ENCODE assay signal across 9 mouse cellular contexts in genomic region chr15:91736791-91737533, GRCm38 (mm10).
DNase-seq lines count a peak whose midpoint lies in the region; ATAC-seq and TF ChIP-seq lines count a peak whose summit lies in the region.
"Had no signal": no experiment of that assay in that cellular context is flagged by ENCODE, and none has a peak within 500 bp of the region (broad histone marks: within the 10 kb centered on the region; RNA-seq: fewer than 3 reads in every experiment).

No protein-coding gene starts in this region.

- WGBS in thymus, adult 2 months = 56% methylated on average over 15 of the region's 15 CpGs
- WGBS in neural tube, embryonic 11.5 days = 33% methylated on average over 15 of the region's 15 CpGs

- no peaks in the 10 kb centered on the region for H3K27me3 ChIP-seq in thymus, adult 2 months (ENCODE audit: control insufficient read depth, insufficient read depth, low read length)
- H3K27me3 ChIP-seq in neural tube, embryonic 11.5 days (ENCODE audit: control insufficient read depth, insufficient read depth, low read length) = no peaks in the 10 kb centered on the region
- H3K27me3 ChIP-seq: limb, embryonic 12.5 days had no signal

- ATAC-seq in neural tube, embryonic 11.5 days (ENCODE audit: insufficient read depth, low FRiP score, low TSS enrichment) = no peak
- ATAC-seq in erythroblast, adult 5-6 weeks (replicated peaks; ENCODE audit: low FRiP score, poor library complexity, severe bottlenecking) = no peak

- TF ChIP-seq CTCF in thymus, adult 2 months (IDR thresholded peaks at IDR 0.05; ENCODE audit: borderline replicate concordance, control insufficient read depth, extremely low read depth, insufficient read depth, low read length, poor library complexity) = peak; percentile 56; the same call in 1 of the 2 replicates

- H3K4me1 ChIP-seq in thymus, adult 2 months (replicated peaks; ENCODE audit: control insufficient read depth, insufficient read depth, low read length) = no peaks in the 10 kb centered on the region
- H3K4me1 ChIP-seq in neural tube, embryonic 11.5 days (ENCODE audit: control insufficient read depth, insufficient read depth, low read length) = no peaks in the 10 kb centered on the region
- H3K4me1 ChIP-seq: limb, embryonic 12.5 days had no signal

- intact Hi-C loops in heart, postnatal 25 days (cut with DNase I) = no loop called here

- no peak overlapping the region for H3K9ac ChIP-seq in neural tube, embryonic 11.5 days (ENCODE audit: low read length)
- H3K9ac ChIP-seq: limb, embryonic 12.5 days had no signal

- H3K4me2 ChIP-seq in neural tube, embryonic 11.5 days (ENCODE audit: low read depth) = no peak overlapping the region
- H3K4me2 ChIP-seq: limb, embryonic 12.5 days had no signal

- H3K27ac ChIP-seq in thymus, adult 2 months (ENCODE audit: control insufficient read depth, insufficient read depth, low read length) = no peak overlapping the region
- H3K27ac ChIP-seq in neural tube, embryonic 11.5 days (ENCODE audit: low read depth, low read length) = no peak overlapping the region
- H3K27ac ChIP-seq: limb, embryonic 12.5 days had no signal

- no peaks in the 10 kb centered on the region for H3K9me3 ChIP-seq in neural tube, embryonic 11.5 days (ENCODE audit: control insufficient read depth, low read length)
- H3K9me3 ChIP-seq: limb, embryonic 12.5 days had no signal

- H3K36me3 ChIP-seq in thymus, adult 2 months (ENCODE audit: control insufficient read depth, insufficient read depth, low read length) = no peaks in the 10 kb centered on the region
- no peaks in the 10 kb centered on the region for H3K36me3 ChIP-seq in neural tube, embryonic 11.5 days (ENCODE audit: control insufficient read depth, insufficient read depth, low read length)
- H3K36me3 ChIP-seq: limb, embryonic 12.5 days had no signal

- TF ChIP-seq POLR2A in thymus, adult 2 months (IDR thresholded peaks at IDR 0.05; ENCODE audit: control insufficient read depth, extremely low read depth, insufficient read depth, low read length, poor library complexity) = no peak

- peak; percentile 9 for DNase-seq in heart, adult 8-10 months (ENCODE audit: low spot score)
- no peak for DNase-seq in heart, postnatal 25 days (ENCODE audit: low spot score)
- peak; percentile 55 for DNase-seq in thymus, adult 2 months
- no peak for DNase-seq in thymus, adult 18-20 months
- peak; percentile 37 to 39 for DNase-seq in cerebellum, postnatal 36 days
- peak; percentile 57 to 72 for DNase-seq in kidney, postnatal 25 days
- peak; percentile 63 for DNase-seq in neural tube, embryonic 11.5 days (ENCODE audit: low spot score)

- H3K4me3 ChIP-seq in thymus, adult 2 months (ENCODE audit: control insufficient read depth, insufficient read depth, low read length) = no peak overlapping the region
- no peak overlapping the region for H3K4me3 ChIP-seq in neural tube, embryonic 11.5 days (ENCODE audit: low read depth, low read length)
- H3K4me3 ChIP-seq: limb, embryonic 12.5 days had no signal

Comparison
In these comparisons a context has a peak if more than half of its experiments do, and no peak if none do; other contexts are left out.
1. DNase-seq: peak in heart, adult 8-10 months (single experiment), thymus, adult 2 months (single experiment), cerebellum, postnatal 36 days (2 of 2), kidney, postnatal 25 days (2 of 2) and neural tube, embryonic 11.5 days (single experiment); none in heart, postnatal 25 days (single experiment) and thymus, adult 18-20 months (0 of 2).